Mouse (Mus musculus) hindbrain, embryonic 15.5 days (tissue): ENCODE measurements around the gene Polrmt. TPM values are rescaled to one million over a fixed set of nuclear protein-coding genes. Genes with fewer than 3 reads are reported as not detected.
A peak's percentile ranks its signal among the peaks of the same experiment; 100 is the strongest.

Experiments
- ATAC-seq: fragments of 200-750 bp; cut with Nextera tagmentation; 2 replicates; pipeline ENCODE4 v1.8.0; 2017; ENCODE audit warnings: low read depth, moderate number of reproducible peaks, moderate TSS enrichment; ENCODE audit not compliant: low FRiP score
- H3K27ac ChIP-seq: fragments of 300-500 bp; sonication (generic); replicated peaks from 2 replicates; pipeline ENCODE4 v1.5.1; 2015; ENCODE audit warnings: mild to moderate bottlenecking, inconsistent platforms
- H3K27me3 ChIP-seq: fragments of 300-500 bp; sonication (generic); 2 replicates; pipeline ENCODE4 v1.6.1; 2015; ENCODE audit warnings: control low read depth, inconsistent platforms
- H3K36me3 ChIP-seq: fragments of 300-500 bp; sonication (generic); 2 replicates; pipeline ENCODE4 v1.6.1; 2015; ENCODE audit warnings: control low read depth, inconsistent platforms
- H3K4me1 ChIP-seq: fragments of 300-500 bp; sonication (generic); replicated peaks from 2 replicates; pipeline ENCODE4 v1.6.1; 2015; ENCODE audit warnings: control low read depth, inconsistent platforms
- H3K4me2 ChIP-seq: fragments of 300-500 bp; sonication (generic); 2 replicates; pipeline ENCODE4 v1.6.1; 2015; ENCODE audit warnings: moderate library complexity, mild to moderate bottlenecking, inconsistent platforms
- H3K4me3 ChIP-seq: fragments of 300-500 bp; sonication (generic); 2 replicates; pipeline ENCODE4 v1.5.1; 2015; ENCODE audit warnings: mild to moderate bottlenecking, inconsistent platforms
- H3K9ac ChIP-seq: fragments of 300-500 bp; sonication (generic); 2 replicates; pipeline ENCODE4 v1.6.1; 2015; ENCODE audit warnings: inconsistent platforms
- H3K9me3 ChIP-seq: fragments of 300-500 bp; sonication (generic); 2 replicates; pipeline ENCODE4 v1.6.1; 2016; ENCODE audit warnings: control low read depth, inconsistent platforms
- WGBS: fragments of 180-500 bp; shearing (Covaris S2); methylation state at CpG from one replicate; pipeline ENCODE4 v1.1.7; 2015; 5-methylcytosine and 5-hydroxymethylcytosine counted together
- polyA plus RNA-seq: library from polyadenylated mRNA; unstranded; fragments of >200 nt; fragmentation: Nextera tagmentation; extraction: Ambion mirVana; gene quantifications from 2 replicates; pipeline ENCODE4 v1.2.1, GENCODE M21; 2015

Polrmt gene
- polyA plus RNA-seq = 37.0 and 43.0 TPM in 2 replicates

DNA sequence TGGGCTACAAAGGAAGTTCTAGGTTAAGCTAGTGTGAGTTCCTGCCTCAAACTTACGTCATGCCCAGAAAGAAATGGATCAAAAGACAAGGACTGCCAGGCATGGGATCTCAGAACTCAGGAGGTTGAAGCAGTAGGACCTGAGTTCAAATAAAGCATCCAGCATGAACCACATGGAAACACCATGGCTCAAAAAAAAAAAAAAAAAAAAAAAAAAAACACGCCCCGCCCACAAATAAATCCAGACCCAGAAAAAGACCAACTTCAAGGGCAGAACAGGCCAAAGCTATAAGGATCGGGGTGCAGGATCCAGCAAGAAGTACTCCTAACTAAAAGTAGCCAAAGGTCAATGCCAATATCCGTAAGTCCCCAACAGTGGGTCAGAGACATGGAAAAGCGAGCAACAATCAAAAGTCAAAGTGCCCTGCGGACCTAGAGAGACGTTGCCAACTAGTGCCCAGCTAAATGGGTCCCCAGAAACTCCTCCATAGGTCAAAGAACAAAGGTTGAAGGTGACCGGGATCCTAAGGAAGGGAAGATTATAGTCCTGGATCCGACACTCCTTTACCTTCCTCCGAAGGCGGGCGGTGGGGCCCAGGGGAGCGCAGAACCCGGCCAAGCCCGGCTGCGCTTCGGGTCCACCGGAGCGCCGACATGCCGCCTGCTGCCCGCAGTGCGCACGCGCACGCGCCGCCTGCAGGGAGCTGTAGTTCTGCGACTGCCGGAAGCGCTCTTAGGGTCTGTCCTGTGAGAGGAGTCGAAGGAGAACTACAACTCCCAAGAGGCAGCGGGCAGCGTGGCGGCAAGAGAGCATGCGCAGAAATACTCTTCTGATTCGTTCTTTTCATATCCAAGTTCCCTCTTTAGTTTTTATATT is at the start of gene Polrmt:
Polrmt (minus strand) TSS at position 684 of the 876 bp plus-strand sequence.
- Histone ChIP-seq H3K4me3 (peak within 1 kb of the TSS; percentile 60), H3K36me3 (peaks cover 27% of the 10 kb centered on the region), H3K9me3 (no peaks in the 10 kb centered on the region), H3K27me3 (no peaks in the 10 kb centered on the region), H3K27ac (0 out of 2 replicates have a peak within 1 kb of the TSS, but pooled peaks have one; percentile 34), H3K4me2 (peak within 1 kb of the TSS; percentile 58), H3K4me1 (peaks cover 14% of the 10 kb centered on the region), H3K9ac (peak within 1 kb of the TSS; percentile 47)
- peak; percentile 96 for ATAC-seq
- WGBS = 4% methylated on average over 38 of the region's 38 CpGs

DNA sequence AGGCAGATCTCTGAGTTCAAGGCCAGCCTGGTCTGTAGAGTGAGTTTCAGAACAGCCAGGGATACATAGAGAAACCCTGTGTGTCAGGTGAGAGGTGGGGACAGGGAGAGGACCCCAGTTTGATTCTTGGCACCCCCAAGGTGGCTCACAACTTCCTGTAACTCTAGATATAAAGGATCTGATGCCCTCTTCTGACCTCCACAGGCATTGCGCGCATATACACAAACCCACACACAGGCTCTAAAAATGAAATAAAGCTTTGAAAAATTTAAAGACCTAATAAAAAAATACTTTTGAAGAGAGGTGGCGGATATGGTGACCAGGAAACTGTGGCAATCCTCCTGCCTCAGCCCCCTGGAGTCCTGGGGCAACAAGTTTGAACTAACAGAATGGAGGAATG is 49.5 kb upstream of the Polrmt start:
- H3K4me3 ChIP-seq = no peak overlapping the region
- H3K4me2 ChIP-seq = no peak overlapping the region
- no peak for ATAC-seq
- peaks cover 57% of the 10 kb centered on the region for H3K4me1 ChIP-seq
- WGBS = 99% methylated on average over 3 of the region's 3 CpGs
- H3K27me3 ChIP-seq = no peaks in the 10 kb centered on the region
- H3K27ac ChIP-seq = no peak overlapping the region
- no peaks in the 10 kb centered on the region for H3K9me3 ChIP-seq
- no peaks in the 10 kb centered on the region for H3K36me3 ChIP-seq
- no peak overlapping the region for H3K9ac ChIP-seq

DNA sequence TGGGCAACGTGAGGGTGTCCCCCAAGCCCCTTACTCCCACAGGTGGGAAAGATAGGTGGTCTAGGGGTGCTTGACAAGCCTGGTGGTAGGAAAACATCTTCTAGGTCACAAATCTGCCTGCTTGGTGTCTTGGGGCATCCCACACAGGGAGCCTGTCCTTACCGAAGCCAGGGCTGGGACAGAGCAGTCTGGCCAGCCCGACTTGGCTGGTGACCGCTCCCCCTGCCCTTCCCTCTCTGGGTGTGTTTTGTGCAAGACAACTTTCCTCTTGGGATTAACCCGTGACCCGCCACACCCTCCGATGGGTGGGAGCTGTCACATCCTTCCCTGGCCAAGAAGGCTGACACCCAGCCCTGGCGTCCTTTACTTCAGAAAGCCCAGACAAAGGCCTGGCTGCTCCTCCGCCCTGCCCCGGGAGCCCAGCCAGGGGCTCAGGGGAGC is 48.1 kb upstream of the Polrmt start:
- no peaks in the 10 kb centered on the region for H3K36me3 ChIP-seq
- H3K9ac ChIP-seq = peak overlapping the region; percentile 99
- peak; percentile 38 for ATAC-seq
- peaks cover 49% of the 10 kb centered on the region for H3K4me1 ChIP-seq
- peak overlapping the region; percentile 87 for H3K4me2 ChIP-seq
- under 1% methylated on average over 10 of the region's 10 CpGs for WGBS
- peak overlapping the region; percentile 98 for H3K4me3 ChIP-seq
- no peaks in the 10 kb centered on the region for H3K9me3 ChIP-seq
- peak overlapping the region; percentile 94 for H3K27ac ChIP-seq
- no peaks in the 10 kb centered on the region for H3K27me3 ChIP-seq

DNA sequence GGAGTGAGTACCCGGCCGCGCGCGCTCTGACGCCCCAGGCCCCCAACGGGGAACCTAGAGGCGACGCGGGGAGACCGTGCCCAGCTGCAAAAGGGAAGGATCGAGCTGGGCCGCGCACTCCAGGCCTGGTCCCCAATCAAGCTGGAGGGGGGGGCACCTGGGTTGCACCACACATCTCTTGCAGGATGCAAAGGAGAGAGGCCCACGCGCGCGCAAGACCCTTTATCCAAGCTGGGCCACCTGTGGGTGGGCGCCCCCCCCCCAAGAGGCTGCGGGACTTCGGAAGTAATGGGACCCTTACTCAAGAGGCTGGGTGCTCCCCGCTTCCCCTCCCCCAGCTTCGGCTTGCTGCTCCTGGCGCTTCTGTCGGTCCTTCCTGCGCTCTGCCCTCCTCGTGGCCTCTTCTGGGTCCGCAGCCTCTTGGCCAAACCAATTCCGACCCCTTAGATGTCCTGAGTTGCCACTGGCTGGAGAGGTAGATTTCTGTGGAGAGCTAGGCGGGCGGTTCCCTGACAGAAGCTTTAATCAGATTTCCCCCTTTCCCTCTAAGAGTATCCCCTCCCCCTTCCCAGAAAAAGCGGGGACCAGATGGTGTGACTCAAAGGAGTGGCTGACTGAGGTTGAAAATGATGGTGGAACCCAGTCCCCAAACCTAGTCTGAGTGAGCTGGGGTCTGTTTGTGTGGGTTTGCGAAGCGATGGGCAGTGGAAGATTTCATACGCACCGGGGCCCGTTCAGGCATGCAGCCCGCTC is 47.5 kb upstream of the Polrmt start:
- Histone ChIP-seq H3K9me3 (no peaks in the 10 kb centered on the region), H3K27ac (peak overlapping the region; percentile 94), H3K4me1 (peaks cover 46% of the 10 kb centered on the region), H3K9ac (peak overlapping the region; percentile 99), H3K36me3 (no peaks in the 10 kb centered on the region), H3K27me3 (no peaks in the 10 kb centered on the region), H3K4me3 (peak overlapping the region; percentile 98), H3K4me2 (peak overlapping the region; percentile 87)
- whole genome bisulfite sequencing = under 1% methylated on average over 36 of the region's 38 CpGs
- ATAC-seq = peak; percentile 2

DNA sequence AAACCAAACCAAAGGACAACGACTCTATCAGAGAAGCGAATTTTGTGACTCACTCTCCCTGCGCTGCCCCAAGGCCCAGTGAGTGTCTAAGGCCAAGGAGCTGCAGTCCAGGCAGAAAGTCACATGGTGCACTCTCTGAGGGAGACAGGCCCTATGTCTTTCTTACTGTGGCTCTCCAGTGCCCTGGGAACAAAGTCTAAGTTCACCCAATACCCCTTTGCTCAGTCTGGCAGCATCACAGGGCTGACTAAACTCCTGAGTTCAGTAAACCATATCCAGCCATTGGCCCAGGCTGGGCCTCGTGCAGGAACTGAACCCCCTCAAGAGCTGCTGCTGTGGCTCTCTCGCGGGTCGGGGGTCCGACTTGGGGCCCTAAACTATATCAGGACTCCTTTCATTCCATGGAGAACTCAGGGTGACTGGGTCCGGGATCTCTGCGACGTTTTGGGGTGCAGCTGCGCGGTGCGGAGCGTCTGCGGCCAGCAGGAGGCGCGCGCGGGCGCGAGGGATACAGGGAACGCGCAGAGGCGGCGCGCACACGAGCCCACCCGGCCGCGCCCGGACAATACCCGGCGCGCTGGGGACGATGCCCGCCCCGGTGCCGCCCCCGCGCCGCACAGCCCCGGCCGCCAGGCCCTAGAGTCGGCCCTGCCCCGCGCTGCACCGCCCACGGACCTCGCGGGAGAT is 46.8 kb upstream of the Polrmt start, which contains the start of gene Palm:
Palm (plus strand) TSS at position 522 of the 687 bp plus-strand sequence.
- H3K9me3 ChIP-seq = no peaks in the 10 kb centered on the region
- peaks cover 44% of the 10 kb centered on the region for H3K4me1 ChIP-seq
- peak within 1 kb of the TSS; percentile 94 for H3K27ac ChIP-seq
- peak within 1 kb of the TSS; percentile 98 for H3K4me3 ChIP-seq
- no peaks in the 10 kb centered on the region for H3K36me3 ChIP-seq
- H3K27me3 ChIP-seq = no peaks in the 10 kb centered on the region
- 6% methylated on average over 49 of the region's 51 CpGs for WGBS
- H3K9ac ChIP-seq = peak within 1 kb of the TSS; percentile 99
- peak within 1 kb of the TSS; percentile 87 for H3K4me2 ChIP-seq
- ATAC-seq = peak; percentile 71

DNA sequence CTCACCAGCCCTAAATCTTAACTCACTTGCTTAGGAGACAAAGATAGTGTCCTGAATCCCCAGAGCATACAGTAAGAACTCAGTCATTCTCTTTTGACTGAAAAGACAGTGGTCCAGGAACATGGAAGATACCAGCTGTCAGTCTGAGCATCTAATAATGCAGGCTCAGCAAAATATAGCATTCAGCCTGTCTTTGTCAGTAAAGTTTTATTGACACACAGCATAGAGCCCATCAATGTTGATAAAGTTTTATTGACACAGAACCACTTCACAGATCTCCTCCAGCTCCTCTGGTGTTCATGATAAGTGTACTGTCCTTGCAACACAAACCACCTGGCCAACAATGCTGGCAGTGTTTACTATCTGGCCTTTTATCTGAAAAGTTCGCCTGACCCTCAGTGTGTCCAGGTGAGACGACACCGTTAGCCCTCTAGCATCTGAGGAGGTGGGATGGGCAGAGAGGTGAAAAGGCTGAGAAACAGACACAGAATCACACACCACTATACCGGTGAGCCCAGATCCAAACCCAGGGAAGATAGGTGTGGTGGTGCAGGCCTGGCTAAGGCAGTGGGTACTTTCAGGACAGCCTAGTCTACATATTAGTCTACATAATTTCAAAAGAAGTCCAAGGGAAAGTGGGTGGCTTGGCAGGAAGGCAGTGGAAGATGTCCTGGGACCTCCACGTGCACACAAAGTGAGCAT is 46.1 kb upstream of the Polrmt start:
- H3K9ac ChIP-seq = no peak overlapping the region
- peaks cover 37% of the 10 kb centered on the region for H3K4me1 ChIP-seq
- no peak overlapping the region for H3K27ac ChIP-seq
- no peaks in the 10 kb centered on the region for H3K27me3 ChIP-seq
- peak overlapping the region; percentile 87; the same call in 1 of the 2 replicates for H3K4me2 ChIP-seq
- ATAC-seq = no peak
- 86% methylated on average over 5 of the region's 5 CpGs for WGBS
- H3K36me3 ChIP-seq = no peaks in the 10 kb centered on the region
- H3K4me3 ChIP-seq = peak overlapping the region; percentile 98
- H3K9me3 ChIP-seq = no peaks in the 10 kb centered on the region

DNA sequence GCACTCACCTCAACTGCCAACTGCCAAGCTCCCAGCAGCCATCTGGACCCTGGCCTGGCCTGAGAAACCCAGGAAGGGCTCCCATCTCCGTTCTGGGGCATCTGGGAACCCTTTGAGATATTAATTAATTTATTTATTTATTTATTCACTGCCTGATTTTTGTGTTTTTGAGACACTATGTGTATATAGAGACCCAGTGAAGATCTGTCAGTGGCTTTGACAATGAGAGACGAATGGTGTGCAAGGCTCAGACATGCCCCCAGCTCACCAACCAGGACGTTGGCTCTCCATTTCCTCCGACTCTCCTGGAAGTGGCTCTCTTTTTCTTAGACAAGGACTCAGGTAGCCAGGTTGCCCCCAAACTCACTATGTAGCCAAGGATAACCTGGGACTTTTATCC is 44.5 kb upstream of the Polrmt start, which contains the start of gene Prss57:
Prss57 (minus strand) TSS at position 101 of the 400 bp plus-strand sequence.
- Histone ChIP-seq H3K27ac (no peak within 1 kb of the TSS), H3K4me1 (peaks cover 24% of the 10 kb centered on the region), H3K36me3 (no peaks in the 10 kb centered on the region), H3K9ac (no peak within 1 kb of the TSS), H3K27me3 (no peaks in the 10 kb centered on the region), H3K9me3 (no peaks in the 10 kb centered on the region), H3K4me3 (no peak within 1 kb of the TSS), H3K4me2 (no peak within 1 kb of the TSS)
- WGBS = 89% methylated on average over 4 of the region's 4 CpGs
- ATAC-seq = no peak

DNA sequence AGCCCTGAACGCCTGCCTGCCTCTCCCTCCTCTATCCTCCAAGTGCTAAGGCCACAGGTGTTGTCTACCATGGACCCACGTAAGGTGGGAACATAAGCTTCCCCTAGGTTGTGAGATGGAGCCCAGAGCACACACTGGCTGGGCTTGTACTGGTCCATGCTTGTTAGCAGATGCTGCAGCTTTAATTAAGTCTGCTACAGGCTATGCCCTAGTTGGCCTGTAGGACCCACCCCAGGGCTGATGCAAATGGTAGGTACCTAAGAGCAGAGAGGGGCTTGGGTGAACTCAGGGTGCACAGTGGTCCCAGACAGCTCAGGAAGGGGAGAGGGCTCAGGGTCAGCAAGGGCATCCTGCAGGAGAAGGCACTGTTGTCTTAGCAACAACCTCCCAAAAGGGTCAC is 43.2 kb upstream of the Polrmt start:
- Histone ChIP-seq H3K4me2 (no peak overlapping the region), H3K9me3 (no peaks in the 10 kb centered on the region), H3K27ac (no peak overlapping the region), H3K9ac (no peak overlapping the region), H3K36me3 (no peaks in the 10 kb centered on the region), H3K4me1 (peaks cover 11% of the 10 kb centered on the region), H3K27me3 (no peaks in the 10 kb centered on the region), H3K4me3 (no peak overlapping the region)
- no peak for ATAC-seq
- 56% methylated on average over 2 of the region's 2 CpGs for WGBS

DNA sequence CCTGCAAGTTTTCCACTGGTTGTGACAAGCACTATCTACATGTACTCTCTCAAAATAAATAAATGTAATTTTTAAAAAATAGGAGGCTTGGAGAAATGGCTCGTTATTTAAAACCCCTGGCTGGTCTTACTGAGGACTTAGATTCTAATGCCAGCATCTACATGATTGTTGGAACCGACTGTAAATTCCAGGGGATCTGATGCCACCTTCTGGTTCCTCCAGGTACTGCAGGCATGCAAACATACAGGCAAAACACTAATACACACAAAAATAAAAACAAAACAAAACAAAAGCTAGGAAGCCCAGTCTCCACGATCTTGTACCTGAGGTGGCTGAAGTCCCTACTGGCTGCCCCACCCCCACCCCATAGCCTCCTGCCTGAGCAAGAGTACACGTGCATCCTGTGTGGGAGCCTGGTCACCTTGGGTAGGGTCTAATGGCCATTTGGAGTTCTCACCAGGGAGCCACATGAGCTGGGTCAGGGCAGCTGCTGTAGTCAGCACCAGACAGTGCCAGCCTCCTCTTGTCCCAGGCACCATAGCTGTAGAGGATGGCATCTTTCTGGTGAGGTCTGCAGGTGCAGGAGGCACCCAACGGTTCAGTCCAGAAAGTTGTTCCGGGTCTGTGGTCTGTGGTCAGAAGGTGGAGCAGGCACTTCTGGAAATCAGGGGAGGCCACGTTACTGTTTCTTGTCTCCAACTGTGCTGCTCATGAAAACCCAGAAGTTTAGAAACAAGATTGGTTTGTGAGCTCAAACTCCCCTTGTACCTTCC is 42.2 kb upstream of the Polrmt start:
- H3K4me3 ChIP-seq = no peak overlapping the region
- ATAC-seq = 0 out of 2 replicates have a peak, but pooled peaks have one; percentile 10
- H3K36me3 ChIP-seq = no peaks in the 10 kb centered on the region
- H3K27me3 ChIP-seq = no peaks in the 10 kb centered on the region
- no peak overlapping the region for H3K4me2 ChIP-seq
- peaks cover 6% of the 10 kb centered on the region for H3K4me1 ChIP-seq
- 36% methylated on average over 7 of the region's 7 CpGs for WGBS
- no peak overlapping the region for H3K27ac ChIP-seq
- no peaks in the 10 kb centered on the region for H3K9me3 ChIP-seq
- no peak overlapping the region for H3K9ac ChIP-seq

DNA sequence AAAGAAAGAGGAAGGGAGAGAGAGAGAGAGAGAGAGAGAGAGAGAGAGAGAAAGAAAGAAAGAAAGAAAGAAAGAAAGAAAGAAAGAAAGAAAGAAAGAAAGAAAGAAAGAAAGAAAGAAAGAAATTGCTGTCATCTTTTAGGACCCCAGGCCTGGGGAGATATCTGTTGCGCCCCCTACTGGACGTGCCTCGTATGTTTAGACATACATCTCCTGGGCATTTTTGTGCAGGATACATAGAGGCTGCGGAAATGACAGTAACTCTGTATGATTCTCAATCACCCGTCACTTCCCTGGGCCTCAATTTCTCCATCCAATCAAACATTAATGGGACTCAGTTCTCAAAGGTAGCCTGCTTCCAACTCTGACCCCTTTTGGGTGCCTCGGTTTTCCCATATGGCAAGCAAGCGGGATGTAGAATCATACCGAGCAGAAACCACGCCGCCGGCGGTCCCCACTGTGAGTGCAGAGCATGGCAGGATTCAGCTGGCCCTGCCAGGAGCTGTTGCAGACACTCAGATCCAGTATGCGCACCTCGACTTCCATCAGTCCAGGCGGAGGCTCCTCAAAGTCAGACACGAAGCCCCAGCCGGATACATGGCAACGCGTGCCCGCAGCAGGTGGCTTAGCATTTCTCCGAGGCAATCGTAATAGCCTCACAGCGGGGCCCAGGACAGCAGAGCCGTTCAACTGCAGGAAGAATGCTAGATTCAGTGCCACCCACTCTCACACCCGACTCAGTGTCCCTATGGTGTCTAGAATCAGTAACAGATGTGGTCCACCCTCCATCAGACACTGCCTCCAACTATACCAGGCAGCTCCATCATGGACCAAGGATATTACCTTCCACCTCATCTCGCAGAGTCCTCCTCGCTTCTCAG is 37.8 kb upstream of the Polrmt start:
- H3K27ac ChIP-seq = no peak overlapping the region
- H3K4me3 ChIP-seq = no peak overlapping the region
- peaks cover 11% of the 10 kb centered on the region for H3K27me3 ChIP-seq
- H3K4me2 ChIP-seq = no peak overlapping the region
- WGBS = 30% methylated on average over 27 of the region's 27 CpGs
- peaks cover 17% of the 10 kb centered on the region for H3K4me1 ChIP-seq
- ATAC-seq = no peak
- no peaks in the 10 kb centered on the region for H3K9me3 ChIP-seq
- no peak overlapping the region for H3K9ac ChIP-seq
- H3K36me3 ChIP-seq = no peaks in the 10 kb centered on the region
